Mouse (Mus musculus) heart, embryonic 15.5 days (tissue): Measurements from ENCODE around the gene Aars2. TPM values are rescaled to one million over a fixed set of nuclear protein-coding genes. Genes with fewer than 3 reads are reported as not detected.
A peak's percentile ranks its signal among the peaks of the same experiment; 100 is the strongest.

Experiments
- ATAC-seq: fragments of 200-750 bp; cut with Nextera tagmentation; replicated peaks from 2 replicates; pipeline ENCODE4 v1.8.0; 2017; ENCODE audit warnings: low read depth, moderate TSS enrichment; ENCODE audit not compliant: insufficient number of reproducible peaks, insufficient read depth, low FRiP score
- H3K27ac ChIP-seq: fragments of 300-500 bp; sonication (generic); 2 replicates; pipeline ENCODE4 v1.5.1; 2015; ENCODE audit warnings: mild to moderate bottlenecking, inconsistent platforms
- H3K27me3 ChIP-seq: fragments of 300-500 bp; sonication (generic); 2 replicates; pipeline ENCODE4 v1.6.1; 2015; ENCODE audit warnings: inconsistent platforms
- H3K36me3 ChIP-seq: fragments of 300-500 bp; sonication (generic); 2 replicates; pipeline ENCODE4 v1.6.1; 2015; ENCODE audit warnings: mild to moderate bottlenecking, inconsistent platforms
- H3K4me1 ChIP-seq: fragments of 300-500 bp; sonication (generic); replicated peaks from 2 replicates; pipeline ENCODE4 v1.6.1; 2015; ENCODE audit warnings: inconsistent platforms
- H3K4me2 ChIP-seq: fragments of 300-500 bp; sonication (generic); 2 replicates; pipeline ENCODE4 v1.6.1; 2015; ENCODE audit warnings: inconsistent platforms, mild to moderate bottlenecking, moderate library complexity
- H3K4me3 ChIP-seq: fragments of 300-500 bp; sonication (generic); 2 replicates; pipeline ENCODE4 v1.5.1; 2015; ENCODE audit warnings: mild to moderate bottlenecking, inconsistent platforms
- H3K9ac ChIP-seq: fragments of 300-500 bp; sonication (generic); 2 replicates; pipeline ENCODE4 v1.6.1; 2015; ENCODE audit warnings: mild to moderate bottlenecking, inconsistent platforms
- H3K9me3 ChIP-seq: fragments of 300-500 bp; sonication (generic); replicated peaks from 2 replicates; pipeline ENCODE4 v1.6.1; 2016; ENCODE audit warnings: inconsistent platforms
- WGBS: fragments of 180-500 bp; shearing (Covaris S2); methylation state at CpG from one replicate; pipeline ENCODE4 v1.1.7; 2015; ENCODE audit warnings: mixed read lengths; 5-methylcytosine and 5-hydroxymethylcytosine counted together
- polyA plus RNA-seq: library from polyadenylated mRNA; unstranded; fragments of >200 nt; fragmentation: Nextera tagmentation; extraction: Ambion mirVana; gene quantifications from 2 replicates; pipeline ENCODE4 v1.2.1, GENCODE M21; 2015

Gene Aars2
- polyA plus RNA-seq, 1 experiment from 2014 or later, result 19.2 TPM

DNA sequence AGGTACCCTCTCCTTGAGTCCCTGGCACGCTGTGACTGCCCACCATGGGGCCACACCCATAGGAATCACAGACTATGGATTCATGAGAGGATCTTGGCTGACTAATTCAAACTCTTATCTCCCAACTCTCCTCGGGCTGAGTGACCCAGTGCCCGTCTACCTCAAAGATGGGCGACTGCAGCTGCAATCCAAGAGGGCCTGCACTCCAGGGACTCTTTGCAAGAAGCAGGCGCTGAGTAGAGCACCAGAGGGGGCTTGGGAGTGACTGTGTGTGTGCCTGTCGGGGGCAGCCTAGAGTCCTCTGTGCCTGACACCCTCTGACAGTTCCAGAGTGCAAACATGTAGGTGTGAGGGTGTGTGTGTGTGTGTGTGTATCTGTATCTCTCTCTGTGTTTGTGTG lies 35.5 kb downstream of the Aars2 start:
- Histone ChIP-seq H3K27ac (no peak overlapping the region), H3K9me3 (no peaks in the 10 kb centered on the region), H3K27me3 (peaks cover 98% of the 10 kb centered on the region), H3K9ac (no peak overlapping the region), H3K4me1 (peaks cover 20% of the 10 kb centered on the region), H3K4me2 (no peak overlapping the region), H3K36me3 (no peaks in the 10 kb centered on the region), H3K4me3 (no peak overlapping the region)
- WGBS, result 22% methylated on average over 6 of the region's 6 CpGs
- no peak for ATAC-seq

GRCm38 (mm10) chr17:45542705-45543104 lies 36.1 kb downstream of the Aars2 start:
- Histone ChIP-seq H3K36me3 (no peaks in the 10 kb centered on the region), H3K9ac (no peak overlapping the region), H3K4me1 (peaks cover 20% of the 10 kb centered on the region), H3K4me3 (no peak overlapping the region), H3K4me2 (no peak overlapping the region), H3K27me3 (peaks cover 98% of the 10 kb centered on the region), H3K27ac (no peak overlapping the region), H3K9me3 (no peaks in the 10 kb centered on the region)
- ATAC-seq, result no peak
- 66% methylated on average over 2 of the region's 2 CpGs for WGBS

DNA sequence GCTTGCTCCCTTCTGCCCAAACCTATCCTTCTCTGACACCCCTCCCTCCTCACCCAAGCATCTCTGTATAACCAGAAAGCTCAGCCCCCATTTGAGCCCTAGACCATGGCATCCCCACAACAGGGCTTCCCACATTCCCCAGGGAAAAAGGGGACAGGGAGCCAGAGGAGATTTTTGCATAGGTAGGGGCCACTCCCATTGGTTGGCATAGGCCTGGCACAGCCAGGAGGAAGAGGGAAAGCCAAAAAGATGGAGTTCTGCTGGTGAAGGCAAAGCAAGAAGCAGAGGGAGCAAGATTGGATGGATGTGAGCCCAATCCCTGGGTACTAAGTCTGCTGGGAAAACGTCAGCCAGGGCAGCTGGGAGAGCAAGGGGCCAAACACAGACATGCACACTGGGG lies 36.5 kb downstream of the Aars2 start:
- no peak for ATAC-seq
- no peak overlapping the region for H3K4me2 ChIP-seq
- WGBS, result 48% methylated on average over 1 of the region's 1 CpGs
- no peak overlapping the region for H3K4me3 ChIP-seq
- H3K4me1 ChIP-seq, result peaks cover 20% of the 10 kb centered on the region
- H3K27me3 ChIP-seq, result peaks cover 98% of the 10 kb centered on the region
- no peaks in the 10 kb centered on the region for H3K9me3 ChIP-seq
- H3K27ac ChIP-seq, result no peak overlapping the region
- no peaks in the 10 kb centered on the region for H3K36me3 ChIP-seq
- H3K9ac ChIP-seq, result no peak overlapping the region

DNA sequence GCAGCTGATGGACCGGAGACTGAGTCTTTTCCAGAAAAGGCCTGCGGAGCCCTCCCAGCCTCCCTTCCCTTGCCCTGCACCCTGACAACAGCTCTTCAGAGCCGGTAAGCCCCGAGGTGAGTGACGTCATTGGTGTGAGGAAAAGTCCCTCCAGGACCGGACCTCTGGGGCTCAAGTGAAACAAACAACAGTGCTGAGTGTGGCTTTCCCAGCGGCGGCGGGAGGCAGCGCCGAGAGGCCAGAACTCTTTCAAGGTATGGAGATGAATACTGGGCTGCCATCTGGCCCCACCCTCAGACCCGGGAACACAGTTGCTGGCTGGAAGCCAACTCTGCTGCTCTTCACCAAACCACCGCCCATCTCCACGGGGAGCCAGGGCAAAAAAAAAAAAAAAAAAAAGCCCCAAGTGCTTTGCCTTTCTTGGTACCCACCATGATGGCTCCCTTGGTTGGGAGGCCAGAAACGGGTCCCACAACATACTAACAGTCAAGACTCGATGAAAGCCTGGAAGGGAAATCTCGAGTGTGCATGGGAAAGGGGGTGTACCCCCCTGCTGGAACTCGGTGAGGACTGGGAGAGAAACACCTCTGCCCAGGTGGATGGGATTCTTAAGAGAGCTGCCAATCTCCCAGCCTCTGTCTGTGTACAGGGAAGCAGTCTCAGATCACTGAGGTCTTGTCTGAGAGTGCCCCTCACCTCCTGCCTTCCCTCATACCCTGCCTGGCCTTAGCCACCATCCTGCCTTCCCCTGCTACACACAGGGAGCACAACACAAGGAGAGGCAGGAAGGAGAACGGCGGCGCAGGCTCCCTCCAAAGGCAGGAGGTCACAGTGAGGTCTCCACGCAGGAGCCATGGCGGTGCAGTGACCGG lies 37.6 kb downstream of the Aars2 start:
- peak overlapping the region; percentile 43 for H3K4me3 ChIP-seq
- H3K9ac ChIP-seq, result no peak overlapping the region
- no peaks in the 10 kb centered on the region for H3K36me3 ChIP-seq
- no peak overlapping the region for H3K27ac ChIP-seq
- no peaks in the 10 kb centered on the region for H3K9me3 ChIP-seq
- WGBS, result 7% methylated on average over 24 of the region's 24 CpGs
- H3K27me3 ChIP-seq, result peaks cover 95% of the 10 kb centered on the region
- ATAC-seq, result no peak
- peak overlapping the region; percentile 65 for H3K4me2 ChIP-seq
- peaks cover 26% of the 10 kb centered on the region for H3K4me1 ChIP-seq

DNA sequence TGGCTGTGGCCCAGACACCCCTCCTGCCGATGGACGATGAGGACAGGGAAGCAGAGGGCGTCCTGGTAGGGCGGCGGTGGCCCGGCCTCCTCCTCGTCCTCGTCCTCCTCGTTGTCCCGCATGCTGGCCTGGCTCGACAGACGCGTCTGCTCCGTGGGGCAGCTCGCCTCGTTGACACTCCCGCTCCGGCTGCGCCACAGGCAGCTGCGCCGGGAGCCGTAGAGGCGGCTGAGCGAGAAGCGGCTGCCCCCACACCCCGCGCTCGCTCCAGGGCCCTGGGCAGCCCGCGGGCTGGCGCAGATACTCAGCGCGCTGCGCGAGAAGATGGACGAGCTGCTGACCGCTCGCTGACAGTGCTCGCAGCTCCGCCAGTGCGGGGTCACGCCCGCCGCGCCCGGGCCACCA lies 38.2 kb downstream of the Aars2 start:
- no peaks in the 10 kb centered on the region for H3K9me3 ChIP-seq
- H3K4me2 ChIP-seq, result peak overlapping the region; percentile 65
- no peak overlapping the region for H3K9ac ChIP-seq
- H3K27me3 ChIP-seq, result peaks cover 92% of the 10 kb centered on the region
- no peaks in the 10 kb centered on the region for H3K36me3 ChIP-seq
- peaks cover 33% of the 10 kb centered on the region for H3K4me1 ChIP-seq
- no peak overlapping the region for H3K27ac ChIP-seq
- no peak for ATAC-seq
- H3K4me3 ChIP-seq, result peak overlapping the region; percentile 43
- 3% methylated on average over 46 of the region's 46 CpGs for WGBS

DNA sequence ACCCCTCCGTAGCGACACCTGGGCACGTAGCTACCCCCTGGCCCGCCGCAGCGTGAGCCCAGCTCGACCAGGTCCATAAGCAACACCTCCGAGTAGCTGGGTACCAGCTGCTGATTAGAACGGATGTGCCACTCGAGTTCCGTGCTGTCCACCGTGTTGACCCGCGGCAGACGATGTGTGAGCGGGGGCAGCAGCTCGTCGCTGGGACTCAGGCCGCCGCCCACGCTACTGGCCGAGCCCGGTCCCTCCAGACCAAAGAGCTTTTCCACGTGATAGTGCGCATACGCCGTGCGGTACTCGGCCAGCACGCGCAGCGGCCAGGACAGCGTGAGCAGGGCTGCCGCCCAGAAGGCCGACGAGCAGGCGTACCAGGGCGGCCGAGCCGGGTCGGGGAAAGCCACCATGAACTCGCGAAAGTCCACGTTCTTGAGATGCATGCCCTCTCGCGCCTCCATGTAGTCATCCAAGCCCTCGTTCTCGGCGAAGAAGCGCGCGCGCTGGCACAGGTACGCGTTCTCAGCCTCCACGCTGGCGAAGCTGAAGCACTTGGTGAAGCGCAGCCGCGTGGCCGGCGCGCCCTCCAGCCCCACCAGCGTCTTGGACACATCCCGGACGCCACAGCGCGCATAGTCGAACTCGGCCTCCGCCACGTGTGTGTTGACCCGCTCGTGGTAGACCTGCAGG lies 38.8 kb downstream of the Aars2 start:
- Histone ChIP-seq H3K4me1 (peaks cover 38% of the 10 kb centered on the region), H3K27ac (no peak overlapping the region), H3K9me3 (no peaks in the 10 kb centered on the region), H3K4me2 (peak overlapping the region; percentile 65), H3K9ac (no peak overlapping the region), H3K27me3 (peaks cover 92% of the 10 kb centered on the region), H3K4me3 (peak overlapping the region; percentile 43), H3K36me3 (no peaks in the 10 kb centered on the region)
- 8% methylated on average over 74 of the region's 74 CpGs for WGBS
- ATAC-seq, result no peak

DNA sequence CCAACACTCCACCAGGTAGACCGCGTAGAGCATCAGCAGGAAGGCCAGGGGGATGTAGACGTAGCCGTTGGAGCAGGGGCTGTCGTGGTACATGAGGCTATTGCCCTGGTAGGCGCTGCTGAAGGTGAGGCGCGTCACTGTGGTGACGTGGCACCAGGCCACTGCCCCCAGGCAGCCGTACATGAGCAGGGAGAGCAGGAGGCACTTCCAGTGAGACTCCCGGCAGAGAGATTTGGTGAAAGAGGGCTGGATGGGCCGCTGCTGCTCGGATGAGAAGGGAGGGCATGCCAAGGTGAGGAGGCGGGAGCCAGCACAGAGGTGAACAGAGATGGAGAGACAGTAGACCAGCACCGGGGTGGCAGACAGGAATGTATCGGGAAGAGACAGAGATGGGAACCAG lies 40.3 kb downstream of the Aars2 start:
- no peak for ATAC-seq
- H3K36me3 ChIP-seq, result no peaks in the 10 kb centered on the region
- no peak overlapping the region for H3K27ac ChIP-seq
- peaks cover 91% of the 10 kb centered on the region for H3K27me3 ChIP-seq
- 67% methylated on average over 16 of the region's 16 CpGs for WGBS
- H3K4me3 ChIP-seq, result no peak overlapping the region
- no peaks in the 10 kb centered on the region for H3K9me3 ChIP-seq
- H3K4me1 ChIP-seq, result peaks cover 40% of the 10 kb centered on the region
- no peak overlapping the region for H3K4me2 ChIP-seq
- H3K9ac ChIP-seq, result no peak overlapping the region

GRCm38 (mm10) chr17:45547461-45548190 lies 41.0 kb downstream of the Aars2 start:
- H3K9me3 ChIP-seq, result no peaks in the 10 kb centered on the region
- no peaks in the 10 kb centered on the region for H3K36me3 ChIP-seq
- no peak overlapping the region for H3K27ac ChIP-seq
- H3K4me3 ChIP-seq, result no peak overlapping the region
- 68% methylated on average over 5 of the region's 5 CpGs for WGBS
- no peak overlapping the region for H3K4me2 ChIP-seq
- H3K4me1 ChIP-seq, result peaks cover 40% of the 10 kb centered on the region
- H3K9ac ChIP-seq, result no peak overlapping the region
- peaks cover 84% of the 10 kb centered on the region for H3K27me3 ChIP-seq
- no peak for ATAC-seq

DNA sequence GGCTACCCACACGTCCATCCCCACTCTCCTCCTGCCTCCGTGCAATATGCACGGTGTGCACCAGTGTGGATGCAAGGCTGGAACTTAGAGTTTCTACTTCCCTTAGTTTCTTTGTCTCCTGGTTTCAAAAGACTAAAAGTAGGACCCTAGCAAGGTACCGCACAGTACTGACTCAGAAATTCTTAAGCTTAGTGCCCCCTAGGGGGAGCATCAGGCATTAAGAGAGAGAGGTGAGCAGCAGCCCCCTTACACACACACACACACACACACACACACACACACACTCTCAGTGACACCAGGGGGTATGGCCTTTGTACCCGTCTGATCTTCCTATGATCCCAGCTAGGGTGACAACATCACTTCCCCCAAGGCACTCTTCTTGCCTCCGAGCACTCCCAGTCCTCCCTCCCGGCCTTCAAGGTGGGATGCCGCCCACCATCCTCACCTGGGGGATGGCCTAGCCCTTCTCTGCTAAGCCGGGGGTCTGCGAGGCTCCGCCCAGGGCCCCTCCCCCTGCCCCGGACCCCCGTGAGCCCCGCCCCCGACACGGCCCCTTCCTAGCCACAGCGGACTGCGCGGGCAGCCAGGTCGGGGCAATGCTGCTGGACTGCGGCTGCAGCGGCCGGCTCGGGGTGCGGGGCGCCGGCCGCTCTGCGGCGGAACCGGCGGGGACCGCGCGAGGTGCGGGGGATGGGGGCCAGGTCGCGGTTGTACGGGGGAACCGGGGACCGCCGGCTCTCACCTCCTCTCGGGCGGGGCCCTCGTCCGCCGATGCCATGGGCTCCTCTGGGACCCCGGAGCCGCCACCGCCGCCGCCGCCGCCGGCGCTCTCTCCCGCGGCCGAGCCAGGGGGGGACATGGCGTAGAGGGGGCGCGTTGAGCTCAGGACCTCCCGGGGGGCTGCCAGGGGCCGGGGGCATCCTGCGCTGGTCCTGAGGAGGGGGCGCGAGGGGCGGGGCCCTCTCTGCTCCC lies 42.2 kb downstream of the Aars2 start:
- Histone ChIP-seq H3K4me2 (peak overlapping the region; percentile 97), H3K4me1 (peaks cover 39% of the 10 kb centered on the region), H3K27ac (no peak overlapping the region), H3K9me3 (no peaks in the 10 kb centered on the region), H3K36me3 (no peaks in the 10 kb centered on the region), H3K9ac (peak overlapping the region; percentile 56), H3K27me3 (peaks cover 78% of the 10 kb centered on the region), H3K4me3 (peak overlapping the region; percentile 62)
- ATAC-seq, result 0 out of 2 replicates have a peak, but pooled peaks have one; percentile 14
- 3% methylated on average over 40 of the region's 68 CpGs for WGBS

DNA sequence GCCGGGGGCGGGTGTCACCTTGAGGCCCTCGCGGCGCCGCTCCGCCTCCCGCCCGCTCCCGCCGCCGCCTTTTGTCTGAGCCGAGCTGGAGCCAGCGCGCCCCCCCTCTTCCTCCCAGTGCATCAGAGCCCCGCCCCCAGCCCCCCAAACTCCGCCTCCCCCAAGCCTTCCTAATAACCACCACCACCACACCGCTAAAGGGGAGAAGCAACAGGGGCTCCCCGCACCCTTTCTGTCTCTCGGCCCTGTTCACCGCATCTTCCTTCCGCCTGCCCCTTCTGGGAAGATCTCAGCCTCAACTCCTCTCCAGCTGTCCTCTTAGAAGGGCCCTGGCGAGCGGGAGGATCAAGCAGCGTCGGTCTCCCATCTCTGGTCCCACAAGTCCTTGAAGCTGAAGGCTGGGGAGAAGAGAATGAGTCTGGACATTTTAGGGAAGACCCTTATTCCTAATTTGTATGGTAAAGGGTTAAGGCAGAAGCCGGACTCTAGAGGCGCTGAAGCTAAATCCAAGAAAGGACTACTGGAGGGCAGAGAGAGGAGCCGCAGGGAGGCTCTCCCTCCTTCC lies 43.1 kb downstream of the Aars2 start, which contains the start of gene Tmem151b:
Gene Tmem151b (minus strand): TSS at position 61 of the 565 bp plus-strand sequence.
- ATAC-seq, result no peak; the same call in 1 of the 2 replicates
- Histone ChIP-seq H3K9me3 (no peaks in the 10 kb centered on the region), H3K9ac (peak within 1 kb of the TSS; percentile 56), H3K4me3 (peak within 1 kb of the TSS; percentile 62), H3K4me2 (peak within 1 kb of the TSS; percentile 97), H3K27ac (no peak within 1 kb of the TSS), H3K36me3 (no peaks in the 10 kb centered on the region), H3K27me3 (peaks cover 76% of the 10 kb centered on the region), H3K4me1 (peaks cover 34% of the 10 kb centered on the region)
- under 1% methylated on average over 28 of the region's 29 CpGs for WGBS
